Mouse (Mus musculus): ENCODE measurements around the gene Gspt1. TPM values are rescaled to one million over a fixed set of nuclear protein-coding genes. Genes with fewer than 3 reads are reported as not detected.
"Not testable (repeated sequence)": the region's sequence is repeated elsewhere in the genome, so short reads cannot be mapped to it uniquely, and the experiment has no call there.

Gspt1 gene
- 41.9 to 65.7 TPM (median 44.2 TPM) in 3 replicates for total RNA-seq (2017)

DNA sequence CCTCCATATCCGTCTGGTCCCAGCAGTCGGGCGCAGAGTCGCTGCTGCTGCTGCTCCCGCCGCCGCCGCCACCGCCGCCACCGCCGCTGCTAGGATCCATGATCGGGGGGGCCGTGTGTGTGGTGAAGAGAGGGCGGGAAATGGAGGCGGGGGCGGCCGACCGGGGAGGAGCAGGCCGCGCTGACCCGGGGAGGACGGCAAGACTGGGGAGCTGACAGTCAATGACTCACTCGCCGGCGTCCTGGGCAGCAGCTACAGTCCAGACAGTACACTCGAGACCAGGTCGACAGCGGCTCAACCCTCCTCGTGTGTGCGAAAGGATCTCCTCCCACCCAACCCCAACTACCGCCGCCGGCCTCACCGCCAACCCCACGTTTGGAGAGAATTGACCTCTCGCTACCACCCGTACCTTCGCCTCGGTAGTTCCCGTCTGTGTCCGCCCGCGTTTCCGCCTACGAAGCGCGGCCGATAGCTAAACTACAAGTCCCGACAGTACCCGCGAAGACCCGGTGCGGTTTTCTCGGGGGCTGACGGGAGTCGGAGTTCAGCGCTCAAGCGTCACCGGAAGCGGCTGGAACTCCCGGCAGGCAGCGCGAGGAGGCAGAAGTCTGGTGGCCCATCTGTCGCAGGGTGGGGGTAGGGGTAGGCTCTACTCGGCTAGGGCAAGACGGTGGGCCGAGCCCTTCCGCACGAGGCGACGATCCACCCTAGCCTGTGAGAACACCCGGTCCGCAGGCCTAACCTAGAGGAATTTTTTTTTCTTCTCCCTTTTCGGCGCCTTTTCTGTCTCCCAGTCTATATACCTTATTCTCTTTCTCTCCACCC is at the start of gene Gspt1:
Gene Gspt1, minus strand, starts transcription at position 428 of the 825 bp plus-strand sequence.
- peak; percentile 99 for ATAC-seq (replicated peaks; ENCODE audit: insufficient number of reproducible peaks, low FRiP score, low TSS enrichment, poor library complexity, severe bottlenecking)

DNA sequence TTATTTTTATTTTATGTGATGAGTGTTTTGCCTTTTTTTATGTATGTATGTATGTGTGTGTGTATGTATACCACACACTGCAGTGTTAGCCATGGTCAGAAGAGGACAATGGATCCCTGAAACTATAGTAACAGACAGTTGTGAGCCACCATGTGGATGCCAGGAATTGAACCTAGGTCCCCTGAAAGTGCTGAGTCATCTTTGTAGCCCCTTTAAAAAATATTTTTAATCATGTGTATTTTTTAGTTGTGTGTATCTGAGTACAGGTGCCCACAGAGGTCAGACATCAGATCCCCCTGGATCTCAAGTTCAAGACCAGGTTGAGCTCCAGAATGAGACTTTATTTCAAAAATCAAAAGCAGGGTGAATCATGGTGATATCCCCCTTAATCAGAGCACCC is 49.6 kb upstream of the Gspt1 start:
- no peak for ATAC-seq (replicated peaks; ENCODE audit: insufficient number of reproducible peaks, low FRiP score, low TSS enrichment, poor library complexity, severe bottlenecking)

DNA sequence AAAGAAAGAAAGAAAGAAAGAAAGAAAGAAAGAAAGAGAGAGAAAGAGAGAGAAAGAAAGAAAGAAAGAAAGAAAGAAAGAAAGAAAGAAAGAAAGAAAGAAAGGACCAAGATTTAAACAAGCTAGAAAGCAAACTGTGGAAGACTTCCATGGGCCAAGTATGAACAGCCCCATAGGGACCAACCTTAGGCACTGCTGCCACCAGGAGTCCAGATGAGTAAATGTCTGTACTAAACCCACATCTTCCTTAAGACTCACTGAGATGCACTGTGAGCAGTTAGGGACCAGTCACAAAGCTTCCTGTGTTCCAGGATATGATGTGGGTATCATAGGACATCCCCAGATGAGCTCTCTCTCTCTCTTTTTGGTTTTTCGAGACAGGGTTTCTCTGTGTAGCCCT is 43.6 kb upstream of the Gspt1 start:
- not testable (repeated sequence) for ATAC-seq (replicated peaks; ENCODE audit: insufficient number of reproducible peaks, low FRiP score, low TSS enrichment, poor library complexity, severe bottlenecking)

- not testable (repeated sequence) for ATAC-seq (replicated peaks; ENCODE audit: insufficient number of reproducible peaks, low FRiP score, low TSS enrichment, poor library complexity, severe bottlenecking)
These were observed 41.5 kb upstream of the Gspt1 start for GRCm38 (mm10) chr16:11295583-11295982.

DNA sequence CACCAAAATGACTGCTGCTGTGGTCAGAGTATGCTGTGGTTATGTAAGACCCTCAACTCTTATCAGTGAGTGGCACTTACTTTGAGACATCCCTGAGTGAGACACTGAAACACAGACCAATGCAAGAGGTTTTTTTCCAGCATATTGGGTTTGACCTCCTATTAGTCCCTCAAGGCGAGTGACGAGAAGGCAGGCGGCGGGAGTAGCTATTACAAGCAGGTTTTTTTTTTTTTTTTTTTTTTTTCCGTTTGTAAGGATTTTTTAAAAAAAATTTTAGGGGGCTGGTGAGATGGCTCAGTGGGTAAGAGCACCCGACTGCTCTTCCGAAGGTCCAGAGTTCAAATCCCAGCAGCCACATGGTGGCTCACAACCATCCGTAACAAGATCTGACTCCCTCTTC is 34.7 kb upstream of the Gspt1 start:
- not testable (repeated sequence) for ATAC-seq (replicated peaks; ENCODE audit: insufficient number of reproducible peaks, low FRiP score, low TSS enrichment, poor library complexity, severe bottlenecking)

- ATAC-seq (replicated peaks; ENCODE audit: insufficient number of reproducible peaks, low FRiP score, low TSS enrichment, poor library complexity, severe bottlenecking) = no peak
These were observed 31.8 kb upstream of the Gspt1 start for GRCm38 (mm10) chr16:11285949-11286348.

- no peak for ATAC-seq (replicated peaks; ENCODE audit: insufficient number of reproducible peaks, low FRiP score, low TSS enrichment, poor library complexity, severe bottlenecking)
These were observed 30.8 kb upstream of the Gspt1 start for GRCm38 (mm10) chr16:11284881-11285280.

DNA sequence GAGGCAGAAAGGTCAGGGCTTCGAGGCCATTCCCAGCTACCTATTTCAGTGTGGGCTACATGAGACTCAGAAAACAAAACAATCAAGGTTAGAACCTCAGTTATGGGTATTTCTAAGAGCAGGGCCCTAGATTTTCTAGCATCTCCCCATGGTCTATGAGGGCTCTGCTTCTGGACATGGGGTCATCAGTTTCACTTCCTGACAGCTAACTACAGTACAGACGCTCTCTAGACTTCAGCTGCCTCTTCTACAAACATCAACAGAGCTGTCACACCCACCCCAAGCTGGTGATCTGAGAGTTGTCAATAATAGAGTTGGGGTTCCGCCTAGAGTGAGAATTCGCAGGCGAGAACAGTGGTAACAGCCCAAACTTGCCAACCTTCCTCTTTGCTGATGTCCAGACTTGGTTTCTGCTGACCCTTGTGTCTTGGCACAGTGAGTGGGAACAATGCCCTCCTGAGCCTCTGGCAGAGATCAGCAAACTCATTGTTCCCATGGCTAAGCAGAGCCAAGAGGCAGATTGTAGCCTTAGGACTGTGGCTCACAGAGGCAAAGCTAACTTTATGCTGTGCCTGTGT is 28.6 kb upstream of the Gspt1 start:
- ATAC-seq (replicated peaks; ENCODE audit: insufficient number of reproducible peaks, low FRiP score, low TSS enrichment, poor library complexity, severe bottlenecking) = no peak

GRCm38 (mm10) chr16:11278778-11279177 is 24.7 kb upstream of the Gspt1 start:
- no peak for ATAC-seq (replicated peaks; ENCODE audit: insufficient number of reproducible peaks, low FRiP score, low TSS enrichment, poor library complexity, severe bottlenecking)

DNA sequence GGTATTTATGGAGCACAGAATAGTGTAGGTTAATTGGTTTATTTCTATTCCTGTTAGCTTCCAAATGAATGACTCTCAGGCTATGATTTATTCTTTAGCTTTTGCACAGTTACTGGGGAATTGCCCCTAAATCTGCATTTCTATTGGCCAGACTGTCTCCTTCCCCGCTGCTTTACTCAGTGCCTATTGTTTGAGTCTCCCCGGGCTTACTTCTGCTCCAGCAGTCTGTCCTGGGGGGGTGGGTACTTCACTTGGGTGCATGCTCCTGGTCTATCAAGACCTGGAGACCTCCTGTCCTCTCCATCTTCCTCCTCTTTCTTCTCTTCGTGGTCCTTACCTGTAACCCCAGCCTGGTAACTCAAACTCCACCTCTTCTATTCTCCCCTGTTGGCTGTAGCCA is 22.8 kb upstream of the Gspt1 start:
- no peak for ATAC-seq (replicated peaks; ENCODE audit: insufficient number of reproducible peaks, low FRiP score, low TSS enrichment, poor library complexity, severe bottlenecking)

- no peak for ATAC-seq (replicated peaks; ENCODE audit: insufficient number of reproducible peaks, low FRiP score, low TSS enrichment, poor library complexity, severe bottlenecking)
These were observed 16.9 kb upstream of the Gspt1 start for GRCm38 (mm10) chr16:11271073-11271472.

- 0 out of 2 replicates have a peak, but pooled peaks have one; percentile 17 for ATAC-seq (replicated peaks; ENCODE audit: insufficient number of reproducible peaks, low FRiP score, low TSS enrichment, poor library complexity, severe bottlenecking)
These were observed 16.5 kb upstream of the Gspt1 start for GRCm38 (mm10) chr16:11270642-11271041.

DNA sequence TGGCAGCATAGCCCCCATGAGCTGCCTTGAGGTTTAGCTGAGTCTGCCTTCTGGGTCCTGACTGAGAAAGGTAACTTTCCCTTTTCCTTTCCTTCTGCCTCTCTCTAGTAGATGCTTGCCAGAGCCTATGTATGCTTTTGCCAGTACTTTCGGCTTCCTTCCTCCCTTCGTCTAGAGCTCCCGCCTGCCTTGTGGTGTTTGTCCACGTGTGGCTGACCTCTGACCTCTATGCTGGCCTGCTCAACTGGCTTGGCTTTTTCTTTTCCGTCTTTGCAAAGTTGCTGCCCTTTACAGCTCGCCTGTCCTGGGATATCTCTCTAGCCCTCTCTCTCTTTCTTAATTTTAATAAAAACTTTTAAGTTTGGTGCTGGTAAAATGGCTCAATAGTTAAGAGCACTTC is 15.7 kb upstream of the Gspt1 start:
- ATAC-seq (replicated peaks; ENCODE audit: insufficient number of reproducible peaks, low FRiP score, low TSS enrichment, poor library complexity, severe bottlenecking) = no peak

- no peak for ATAC-seq (replicated peaks; ENCODE audit: insufficient number of reproducible peaks, low FRiP score, low TSS enrichment, poor library complexity, severe bottlenecking)
These were observed 12.4 kb upstream of the Gspt1 start for GRCm38 (mm10) chr16:11266556-11266955.

DNA sequence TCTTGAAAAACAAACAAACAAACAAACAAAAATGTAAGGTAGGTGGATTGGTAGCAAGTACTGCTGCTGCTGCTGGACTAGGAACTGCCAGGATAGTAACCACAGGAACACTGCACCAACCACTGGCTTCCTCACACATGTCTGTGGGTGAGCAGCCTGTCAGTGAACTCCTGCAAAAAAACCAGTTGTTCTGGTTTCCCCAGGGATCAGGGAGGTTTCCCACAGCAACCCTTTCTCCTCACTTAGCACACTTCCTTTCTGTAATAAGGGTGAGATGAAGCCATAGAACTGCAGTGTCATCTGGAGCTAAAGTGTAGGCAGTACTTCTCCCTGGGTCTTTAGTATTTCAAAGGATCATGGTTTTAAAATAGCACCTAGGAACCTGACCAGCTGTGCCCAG is 9.1 kb upstream of the Gspt1 start:
- ATAC-seq (replicated peaks; ENCODE audit: insufficient number of reproducible peaks, low FRiP score, low TSS enrichment, poor library complexity, severe bottlenecking) = no peak

DNA sequence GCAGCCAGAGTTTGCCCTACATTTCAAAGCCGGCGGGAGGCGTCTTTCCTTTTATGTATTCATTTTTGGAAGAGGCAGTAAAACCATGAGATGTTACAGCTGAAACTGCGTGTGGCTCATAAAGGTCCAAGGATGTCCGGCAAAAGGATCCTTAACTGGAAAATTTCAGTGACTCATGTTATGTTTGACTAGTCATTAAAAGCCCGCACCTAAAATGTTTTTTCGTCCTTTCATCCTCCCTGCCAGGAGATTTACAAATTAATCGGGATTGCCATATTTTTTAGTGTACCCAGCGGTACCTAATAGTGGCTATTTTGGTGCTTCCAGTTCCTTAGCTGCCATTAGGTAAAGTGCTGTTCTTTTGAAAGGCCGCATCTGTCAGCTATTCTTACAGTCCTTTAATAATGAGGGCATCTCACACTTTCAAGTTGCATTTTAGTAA is 619 bp upstream of the Gspt1 start:
- no peak for ATAC-seq (replicated peaks; ENCODE audit: insufficient number of reproducible peaks, low FRiP score, low TSS enrichment, poor library complexity, severe bottlenecking)

DNA sequence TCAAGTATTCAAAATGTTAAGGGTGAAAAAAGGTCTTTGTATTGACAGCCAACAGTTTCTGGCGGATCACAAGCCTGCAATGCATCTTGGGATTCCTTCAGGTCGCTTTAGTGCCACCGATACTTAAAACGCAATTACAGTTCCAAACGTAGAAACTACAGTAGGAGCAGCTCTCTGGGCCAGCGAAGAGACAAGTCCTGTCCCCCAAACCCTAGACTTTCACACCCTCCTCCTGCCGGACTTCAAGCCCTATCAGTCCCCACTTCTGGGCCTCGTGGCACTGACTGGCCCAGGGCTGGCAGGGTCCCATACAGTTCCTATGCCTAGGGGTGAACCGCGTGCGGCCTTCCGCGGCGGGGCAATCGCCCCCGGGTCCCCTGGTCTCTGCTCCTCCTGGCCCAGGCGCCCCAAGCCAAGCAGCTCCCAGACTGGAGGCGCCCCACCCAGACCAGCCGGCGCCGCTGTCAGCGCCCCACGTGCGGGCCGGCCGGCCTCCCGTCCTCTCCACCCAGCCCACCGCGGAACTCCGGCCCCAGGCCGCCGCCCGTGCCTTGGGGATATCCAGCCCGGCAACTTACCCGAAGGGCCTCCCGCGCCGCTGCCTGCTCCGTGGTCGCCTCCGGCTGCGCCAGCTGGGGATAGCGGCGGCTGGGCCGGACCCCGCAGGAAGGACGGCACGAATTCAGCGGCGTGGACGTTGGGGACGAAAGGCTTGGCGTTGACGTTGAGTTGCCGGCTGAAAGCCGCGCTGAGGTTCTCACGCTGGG is 877 bp downstream of the Gspt1 start:
- no peak for ATAC-seq (replicated peaks; ENCODE audit: insufficient number of reproducible peaks, low FRiP score, low TSS enrichment, poor library complexity, severe bottlenecking)

- no peak for ATAC-seq (replicated peaks; ENCODE audit: insufficient number of reproducible peaks, low FRiP score, low TSS enrichment, poor library complexity, severe bottlenecking)
These were observed 6.3 kb downstream of the Gspt1 start for GRCm38 (mm10) chr16:11247791-11248190.

GRCm38 (mm10) chr16:11245767-11246166 is 8.4 kb downstream of the Gspt1 start:
- ATAC-seq (replicated peaks; ENCODE audit: insufficient number of reproducible peaks, low FRiP score, low TSS enrichment, poor library complexity, severe bottlenecking) = no peak
